Mouse (Mus musculus) liver, postnatal 0 days (tissue): ENCODE measurements at regions not wholly inside any gene's neighbourhood (a gene's known extent, or its start where the extent isn't known, plus 50 kb on each side); places are given as distances from the start of the nearest gene placed in this dataset.

Source experiments
- CTCF ChIP-seq: sonication (generic); IDR thresholded peaks from 2 replicates; pipeline ENCODE4 v1.5.1; 2016; ENCODE audit warnings: antibody characterized with exemption, low read depth
- EP300 ChIP-seq: IDR thresholded peaks from 2 replicates; pipeline ENCODE4 v1.6.1; 2016; ENCODE audit warnings: antibody characterized with exemption, low read depth, mild to moderate bottlenecking

- TF ChIP-seq EP300 (no peak), CTCF (no peak)
Measured at GRCm38 (mm10) chr16:71780945-71781344, 527.2 kb upstream of the Robo1 start.
